Comparison of ENCODE assay signal across 18 mouse cellular contexts in the genomic region with DNA sequence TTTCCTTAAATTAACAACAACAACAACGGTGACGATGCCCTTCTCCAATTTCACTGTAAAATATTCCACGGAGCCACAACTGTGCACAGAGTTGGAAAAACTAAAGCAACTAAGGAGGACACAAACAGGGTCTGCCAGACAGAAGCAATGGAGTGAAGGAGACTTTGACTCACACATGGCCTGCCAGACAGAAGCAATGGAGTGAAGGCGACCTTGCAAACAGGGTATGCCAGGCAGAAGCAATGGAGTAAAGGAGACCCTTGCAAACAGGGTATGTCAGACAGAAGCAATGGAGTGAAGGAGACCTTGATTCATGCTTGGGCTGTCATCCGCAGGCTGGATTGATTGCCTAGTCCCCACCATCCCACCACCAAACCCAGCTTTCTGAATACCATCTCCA. TPM values are rescaled to one million over a fixed set of nuclear protein-coding genes. Genes with fewer than 3 reads are reported as not detected.
DNase-seq lines count a peak whose midpoint lies in the region; ATAC-seq and TF ChIP-seq lines count a peak whose summit lies in the region.
"Had no signal": no experiment of that assay in that cellular context is flagged by ENCODE, and none has a peak within 500 bp of the region (broad histone marks: within the 10 kb centered on the region; RNA-seq: fewer than 3 reads in every experiment).

No protein-coding gene starts in this region.

- in situ Hi-C loops in CH12.LX (cut with MboI; ENCODE audit: low pct_ligation_motif_present, low pct_unique_long_range_greater_than_20kb, low sequenced_read_pairs), result loop anchor here (25.0 kb wide), 1 partner anchor 1600 kb away; the partner anchor contains the start of gene Mbnl2

- no peak overlapping the region for H3K4me3 ChIP-seq in hindbrain, embryonic 11.5 days (ENCODE audit: low read depth, low read length)
- H3K4me3 ChIP-seq in hindbrain, embryonic 13.5 days, result no peak overlapping the region
- H3K4me3 ChIP-seq in CH12.LX (replicated peaks in 1 of 3; ENCODE audit: low read depth in 2 of 3, low read length in 2 of 3, poor library complexity in 1 of 3), result peak overlapping the region in 2 of 3 experiments; percentile 13 to 26
- no peak overlapping the region for H3K4me3 ChIP-seq in embryonic facial prominence, embryonic 15.5 days (replicated peaks)
- H3K4me3 ChIP-seq: forebrain, embryonic 13.5 days; heart, embryonic 13.5 days; liver, embryonic 13.5 days; lung, embryonic 15.5 days had no signal

- ATAC-seq in hindbrain, embryonic 11.5 days (ENCODE audit: low FRiP score), result no peak
- ATAC-seq in hindbrain, embryonic 13.5 days (ENCODE audit: low FRiP score), result no peak
- ATAC-seq in embryonic facial prominence, embryonic 15.5 days (ENCODE audit: insufficient number of reproducible peaks, low FRiP score, low TSS enrichment, low read depth), result no peak
- ATAC-seq: forebrain, embryonic 13.5 days had no signal

- no peak overlapping the region for H3K4me2 ChIP-seq in hindbrain, embryonic 11.5 days (replicated peaks; ENCODE audit: low read depth, low read length)
- no peak overlapping the region for H3K4me2 ChIP-seq in hindbrain, embryonic 13.5 days
- peak overlapping the region; percentile 87 for H3K4me2 ChIP-seq in CH12.LX (ENCODE audit: insufficient read depth, low read depth, poor library complexity, severe bottlenecking)
- 0 out of 2 replicates have a peak overlapping the region, but pooled peaks have one; percentile 12 for H3K4me2 ChIP-seq in embryonic facial prominence, embryonic 15.5 days (replicated peaks)
- H3K4me2 ChIP-seq: forebrain, embryonic 13.5 days; heart, embryonic 13.5 days; liver, embryonic 13.5 days; lung, embryonic 15.5 days had no signal

- no peaks in the 10 kb centered on the region for H3K27me3 ChIP-seq in hindbrain, embryonic 11.5 days (ENCODE audit: control insufficient read depth, insufficient read depth, low read length)
- H3K27me3 ChIP-seq in hindbrain, embryonic 13.5 days, result no peaks in the 10 kb centered on the region
- no peaks in the 10 kb centered on the region for H3K27me3 ChIP-seq in CH12.LX (replicated peaks)
- H3K27me3 ChIP-seq in embryonic facial prominence, embryonic 15.5 days, result no peaks in the 10 kb centered on the region
- H3K27me3 ChIP-seq: forebrain, embryonic 13.5 days; heart, embryonic 13.5 days; liver, embryonic 13.5 days; lung, embryonic 15.5 days had no signal

- WGBS in hindbrain, embryonic 11.5 days, result 84% methylated on average over 5 of the region's 5 CpGs
- WGBS in hindbrain, embryonic 13.5 days, result 84% methylated on average over 5 of the region's 5 CpGs
- 47% methylated on average over 5 of the region's 5 CpGs for WGBS in embryonic facial prominence, embryonic 15.5 days

- TF ChIP-seq RAD21 in CH12.LX (IDR thresholded peaks at IDR 0.05; ENCODE audit: low read depth, low read length), result no peak

- no peak overlapping the region for H3K9ac ChIP-seq in hindbrain, embryonic 11.5 days (ENCODE audit: low read depth, low read length)
- no peak overlapping the region for H3K9ac ChIP-seq in hindbrain, embryonic 13.5 days
- peak overlapping the region; percentile 12; the same call in 1 of the 2 replicates for H3K9ac ChIP-seq in CH12.LX (ENCODE audit: insufficient read depth, low read depth)
- H3K9ac ChIP-seq in embryonic facial prominence, embryonic 15.5 days, result no peak overlapping the region
- H3K9ac ChIP-seq: forebrain, embryonic 13.5 days; heart, embryonic 13.5 days; liver, embryonic 13.5 days; lung, embryonic 15.5 days had no signal

- H3K4me1 ChIP-seq in hindbrain, embryonic 11.5 days (replicated peaks; ENCODE audit: control insufficient read depth, insufficient read depth, low read length), result no peaks in the 10 kb centered on the region; the same call in 1 of the 2 replicates
- peaks cover 14% of the 10 kb centered on the region for H3K4me1 ChIP-seq in hindbrain, embryonic 13.5 days (replicated peaks)
- H3K4me1 ChIP-seq in CH12.LX (ENCODE audit: control insufficient read depth in 1 of 2, insufficient read depth in 2 of 2), result peaks cover 45 to 79% of the 10 kb centered on the region in 2 experiments
- peaks cover 11% of the 10 kb centered on the region for H3K4me1 ChIP-seq in embryonic facial prominence, embryonic 15.5 days

- H3K36me3 ChIP-seq in hindbrain, embryonic 11.5 days (ENCODE audit: control insufficient read depth, insufficient read depth, low read length), result no peaks in the 10 kb centered on the region
- H3K36me3 ChIP-seq in hindbrain, embryonic 13.5 days, result no peaks in the 10 kb centered on the region
- H3K36me3 ChIP-seq in CH12.LX (replicated peaks in 1 of 2; ENCODE audit: control insufficient read depth in 1 of 2, insufficient read depth in 1 of 2, low read length in 1 of 2), result peaks cover 11 to 24% of the 10 kb centered on the region in 2 experiments
- no peaks in the 10 kb centered on the region for H3K36me3 ChIP-seq in embryonic facial prominence, embryonic 15.5 days
- H3K36me3 ChIP-seq: heart, embryonic 13.5 days; liver, embryonic 13.5 days; lung, embryonic 15.5 days had no signal

- H3K79me2 ChIP-seq in CH12.LX (replicated peaks; ENCODE audit: control insufficient read depth, extremely low read depth, insufficient read depth, poor library complexity, severe bottlenecking), result peaks cover 12% of the 10 kb centered on the region; the same call in 1 of the 2 replicates

- TF ChIP-seq POLR2A in CH12.LX (IDR thresholded peaks at IDR 0.05; ENCODE audit: low read depth, low read length), result no peak

- dilution Hi-C loops in CH12.LX (cut with MboI; ENCODE audit: extremely low pct_ligation_motif_present, extremely low pct_unique_long_range_greater_than_20kb, low sequenced_read_pairs), result no loop called here

- no peak overlapping the region for H3K27ac ChIP-seq in hindbrain, embryonic 11.5 days (ENCODE audit: low read depth, low read length)
- no peak overlapping the region for H3K27ac ChIP-seq in hindbrain, embryonic 13.5 days
- H3K27ac ChIP-seq in CH12.LX (ENCODE audit: insufficient read depth, low read depth), result peak overlapping the region; percentile 40; the same call in 1 of the 2 replicates
- H3K27ac ChIP-seq in embryonic facial prominence, embryonic 15.5 days (replicated peaks), result 0 out of 2 replicates have a peak overlapping the region, but pooled peaks have one; percentile 2
- H3K27ac ChIP-seq: forebrain, embryonic 13.5 days; heart, embryonic 13.5 days; liver, embryonic 13.5 days; lung, embryonic 15.5 days; stomach, postnatal 0 days had no signal

- TF ChIP-seq EP300 in CH12.LX (IDR thresholded peaks at IDR 0.05; ENCODE audit: low read length), result no peak; the same call in 1 of the 2 replicates

- no peaks in the 10 kb centered on the region for H3K9me3 ChIP-seq in hindbrain, embryonic 11.5 days (ENCODE audit: control insufficient read depth, low read length)
- H3K9me3 ChIP-seq in hindbrain, embryonic 13.5 days, result no peaks in the 10 kb centered on the region
- H3K9me3 ChIP-seq in CH12.LX (replicated peaks; ENCODE audit: low read length), result no peaks in the 10 kb centered on the region
- no peaks in the 10 kb centered on the region for H3K9me3 ChIP-seq in embryonic facial prominence, embryonic 15.5 days (replicated peaks)
- H3K9me3 ChIP-seq: forebrain, embryonic 13.5 days; heart, embryonic 13.5 days; liver, embryonic 13.5 days; lung, embryonic 15.5 days had no signal

- no peak for TF ChIP-seq CTCF in CH12.LX (conservative IDR thresholded peaks at IDR 0.05 in 1 of 2, IDR thresholded peaks at IDR 0.05 in 1 of 2; ENCODE audit: low read depth in 2 of 2, low read length in 2 of 2)

- DNase-seq in hindbrain, embryonic 11.5 days (ENCODE audit: low spot score), result peak; percentile 36
- DNase-seq in CH12.LX (ENCODE audit: extremely low read depth), result peak; percentile 67
- peak; percentile 92 for DNase-seq in ZHBTc4 (ENCODE audit: low read depth, low spot score)
- no peak for DNase-seq in adrenal gland, postnatal 14 days
- no peak for DNase-seq in layer of hippocampus, adult 9-11 months
- DNase-seq in adrenal gland, adult 2 months, result no peak
- DNase-seq: cerebellum, adult 11-12 months; cerebellum, postnatal 36 days; heart, postnatal 36 days; kidney, postnatal 36 days; liver, embryonic 13.5 days; midbrain, embryonic 14.5 days had no signal

TF ChIP-seq in CH12.LX, 34 proteins besides CTCF, POLR2A, EP300 and RAD21 (continues in another document):
- 0 out of 2 replicates have a peak, but pooled peaks have one; percentile 45 for TF ChIP-seq JUND (conservative IDR thresholded peaks at IDR 0.05; ENCODE audit: low read depth, low read length)
- peak; percentile 86 for TF ChIP-seq MAX (IDR thresholded peaks at IDR 0.05; ENCODE audit: low read length)
- TF ChIP-seq MYC (IDR thresholded peaks at IDR 0.05; ENCODE audit: low read depth, low read length), result peak; percentile 90
- no peak for TF ChIP-seq USF2 (conservative IDR thresholded peaks at IDR 0.05; ENCODE audit: low read depth, low read length)
- TF ChIP-seq TCF12 (IDR thresholded peaks at IDR 0.05; ENCODE audit: low read depth, low read length), result peak; percentile 8; the same call in 1 of the 2 replicates
- TF ChIP-seq SIN3A (IDR thresholded peaks at IDR 0.05; ENCODE audit: low read length), result peak; percentile 77
- TF ChIP-seq ZMIZ1 (IDR thresholded peaks at IDR 0.05; ENCODE audit: low read depth, low read length), result no peak
- peak; percentile 76; the same call in 1 of the 2 replicates for TF ChIP-seq MXI1 (IDR thresholded peaks at IDR 0.05; ENCODE audit: low read depth, low read length)
- TF ChIP-seq KAT2A (IDR thresholded peaks at IDR 0.05; ENCODE audit: insufficient replicate concordance, low read length), result no peak
- no peak for TF ChIP-seq ELF1 (IDR thresholded peaks at IDR 0.05; ENCODE audit: low read depth, low read length)
- TF ChIP-seq JUN (IDR thresholded peaks at IDR 0.05; ENCODE audit: insufficient read depth, low read depth, low read length), result 0 out of 2 replicates have a peak, but pooled peaks have one; percentile 3
- no peak for TF ChIP-seq GABPA (IDR thresholded peaks at IDR 0.05; ENCODE audit: insufficient replicate concordance, low read depth, low read length)
- TF ChIP-seq ETS1 (conservative IDR thresholded peaks at IDR 0.05; ENCODE audit: low read depth, low read length), result peak; percentile 45; the same call in 1 of the 2 replicates
- TF ChIP-seq MEF2A (IDR thresholded peaks at IDR 0.05; ENCODE audit: borderline replicate concordance, low read depth, low read length), result no peak
- TF ChIP-seq IRF4 (IDR thresholded peaks at IDR 0.05; ENCODE audit: low read depth, low read length), result peak; percentile 40; the same call in 1 of the 2 replicates

RNA-seq across cellular contexts. Expression of gene Abcc4, which starts 19.2 kb away (rescaled TPM):
- 3.2 and 3.9 TPM in 2 replicates for polyA plus RNA-seq in hindbrain, embryonic 11.5 days (2014; fragmentation: Nextera tagmentation; extraction: Ambion mirVana)
- 1.9 and 2.0 TPM in 2 replicates for polyA plus RNA-seq in hindbrain, embryonic 13.5 days (2015; fragmentation: Nextera tagmentation; extraction: Ambion mirVana)
- 22.4 and 28.7 TPM in 2 replicates for total RNA-seq in CH12.LX (2012; rRNA removed)
- 10.4 and 10.5 TPM in 2 replicates for total RNA-seq in CH12.LX (2014; rRNA removed)
- 23.3 and 26.5 TPM in 2 replicates for polyA plus RNA-seq in CH12.LX (2012; ENCODE audit: insufficient read length, low read depth)
- 3.2 and 4.3 TPM in 2 replicates for polyA plus RNA-seq in embryonic facial prominence, embryonic 15.5 days (2015; fragmentation: Nextera tagmentation; extraction: Ambion mirVana)
- 9.4 and 10.4 TPM in 2 replicates for total RNA-seq in adrenal gland, postnatal 14 days (2021)
- total RNA-seq in adrenal gland, adult 2 months (2021), result 10 to 100 TPM; 17.9 to 20.2 TPM
- polyA plus RNA-seq in adrenal gland, adult 2 months (2012; rRNA removed), result 4.2 and 9.6 TPM in 2 replicates

Comparison
In these comparisons a context has a peak if more than half of its experiments do, and no peak if none do; other contexts are left out.
1. DNase-seq: peak in hindbrain, embryonic 11.5 days (single experiment), CH12.LX (single experiment) and ZHBTc4 (single experiment); none in adrenal gland, postnatal 14 days (single experiment), layer of hippocampus, adult 9-11 months (single experiment) and adrenal gland, adult 2 months (single experiment).
2. H3K27ac ChIP-seq: peak in CH12.LX (single experiment) and embryonic facial prominence, embryonic 15.5 days (single experiment); none in hindbrain, embryonic 11.5 days (single experiment) and hindbrain, embryonic 13.5 days (single experiment).
3. H3K4me2 ChIP-seq: peak in CH12.LX (single experiment) and embryonic facial prominence, embryonic 15.5 days (single experiment); none in hindbrain, embryonic 11.5 days (single experiment) and hindbrain, embryonic 13.5 days (single experiment).
4. H3K4me3 ChIP-seq: peak in CH12.LX (2 of 3); none in hindbrain, embryonic 11.5 days (single experiment), hindbrain, embryonic 13.5 days (single experiment) and embryonic facial prominence, embryonic 15.5 days (single experiment).